In the genomic region with DNA sequence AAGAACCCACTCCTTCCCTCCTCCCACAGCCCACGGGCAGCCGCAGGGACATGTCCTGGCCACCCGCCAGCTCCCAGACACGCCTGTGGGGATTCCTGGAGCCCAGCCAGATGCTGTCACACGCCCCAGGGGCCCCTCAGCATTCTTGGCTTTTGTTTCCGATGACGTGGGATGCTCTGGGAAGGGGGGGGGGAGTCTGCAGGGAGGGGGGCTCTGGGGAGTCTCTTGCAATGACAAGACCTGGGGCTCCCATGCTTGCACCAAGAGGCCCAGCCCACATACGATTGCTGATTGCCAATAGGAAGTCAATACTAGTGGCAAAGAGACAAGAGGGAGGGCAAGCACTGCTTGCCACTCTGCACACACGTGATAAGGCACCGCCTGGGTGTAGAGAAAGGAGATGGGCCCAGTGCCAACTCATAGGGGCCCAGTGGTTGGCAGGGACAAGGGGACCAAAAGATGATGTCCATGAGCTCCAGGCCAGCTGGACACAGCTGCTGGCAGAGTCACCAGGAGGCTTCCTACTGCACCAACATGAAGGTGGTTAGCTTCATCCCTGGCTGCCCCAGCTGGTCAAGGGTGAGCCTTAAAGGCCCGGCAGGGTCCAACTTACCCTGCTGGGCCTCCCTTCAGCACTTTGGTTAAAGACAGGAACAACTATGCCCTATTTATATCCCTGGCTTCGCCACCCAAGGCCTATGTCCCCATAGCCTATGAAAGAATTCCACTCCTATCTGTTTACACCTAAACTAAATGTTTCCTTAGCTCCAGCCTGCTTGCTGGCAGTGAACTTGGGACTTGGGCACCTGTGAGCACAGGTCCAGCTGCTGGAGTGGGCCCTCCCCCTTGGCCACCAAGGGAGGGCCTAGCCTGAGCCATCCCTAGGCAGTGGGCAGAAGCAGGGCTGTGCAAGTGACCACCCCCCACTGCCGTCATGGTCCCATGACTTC, we compare ENCODE assay signal across 11 mouse cellular contexts. TPM values are rescaled to one million over a fixed set of nuclear protein-coding genes. Genes with fewer than 3 reads are reported as not detected.
DNase-seq lines count a peak whose midpoint lies in the region; ATAC-seq and TF ChIP-seq lines count a peak whose summit lies in the region.
"Had no signal": no experiment of that assay in that cellular context is flagged by ENCODE, and none has a peak within 500 bp of the region (broad histone marks: within the 10 kb centered on the region; RNA-seq: fewer than 3 reads in every experiment).

No protein-coding gene starts in this region.

- H3K9me3 ChIP-seq in liver, embryonic 12.5 days (replicated peaks) = no peaks in the 10 kb centered on the region
- H3K9me3 ChIP-seq in embryonic facial prominence, embryonic 10.5 days = no peaks in the 10 kb centered on the region
- no peaks in the 10 kb centered on the region for H3K9me3 ChIP-seq in heart, embryonic 11.5 days (replicated peaks; ENCODE audit: control insufficient read depth, low read length)
- H3K9me3 ChIP-seq: limb, embryonic 12.5 days had no signal

- peak overlapping the region; percentile 76 for H3K27ac ChIP-seq in liver, adult 2 months (replicated peaks; ENCODE audit: insufficient read depth, low read depth, low read length)
- no peak overlapping the region for H3K27ac ChIP-seq in liver, embryonic 12.5 days
- peak overlapping the region; percentile 45 for H3K27ac ChIP-seq in embryonic facial prominence, embryonic 10.5 days (replicated peaks)
- peak overlapping the region; percentile 42 for H3K27ac ChIP-seq in heart, embryonic 11.5 days (ENCODE audit: low read depth, low read length)
- no peak overlapping the region for H3K27ac ChIP-seq in thymus, adult 2 months (ENCODE audit: control insufficient read depth, insufficient read depth, low read length)

- H3K9ac ChIP-seq in liver, adult 2 months (ENCODE audit: low read depth, low read length) = no peak overlapping the region
- H3K9ac ChIP-seq in liver, embryonic 12.5 days = no peak overlapping the region
- peak overlapping the region; percentile 24; the same call in 1 of the 2 replicates for H3K9ac ChIP-seq in heart, embryonic 11.5 days (ENCODE audit: low read depth, low read length)
- H3K9ac ChIP-seq: limb, embryonic 12.5 days had no signal

- TF ChIP-seq POLR2A in liver, adult 2 months (IDR thresholded peaks at IDR 0.05; ENCODE audit: extremely low read depth, insufficient read depth, low read length) = no peak
- TF ChIP-seq POLR2A in thymus, adult 2 months (IDR thresholded peaks at IDR 0.05; ENCODE audit: control insufficient read depth, extremely low read depth, insufficient read depth, low read length, poor library complexity) = no peak

- ATAC-seq in liver, embryonic 12.5 days = no peak
- peak; percentile 64 for ATAC-seq in heart, embryonic 11.5 days (replicated peaks; ENCODE audit: insufficient number of reproducible peaks, low FRiP score, low TSS enrichment)

- no peak for TF ChIP-seq CTCF in liver, adult 2 months (IDR thresholded peaks at IDR 0.05; ENCODE audit: low read depth, low read length)
- no peak for TF ChIP-seq CTCF in thymus, adult 2 months (IDR thresholded peaks at IDR 0.05; ENCODE audit: borderline replicate concordance, control insufficient read depth, extremely low read depth, insufficient read depth, low read length, poor library complexity)

- no peak overlapping the region for H3K4me3 ChIP-seq in liver, adult 2 months (ENCODE audit: insufficient read depth, low read depth, low read length)
- H3K4me3 ChIP-seq in liver, embryonic 12.5 days = no peak overlapping the region
- H3K4me3 ChIP-seq in embryonic facial prominence, embryonic 10.5 days = no peak overlapping the region
- H3K4me3 ChIP-seq in heart, embryonic 11.5 days (ENCODE audit: low read depth, low read length) = no peak overlapping the region
- no peak overlapping the region for H3K4me3 ChIP-seq in thymus, adult 2 months (ENCODE audit: control insufficient read depth, insufficient read depth, low read length)
- H3K4me3 ChIP-seq: erythroblast, embryonic 14.5 days; limb, embryonic 12.5 days had no signal

- no peak overlapping the region for H3K4me2 ChIP-seq in liver, embryonic 12.5 days
- H3K4me2 ChIP-seq in heart, embryonic 11.5 days = peak overlapping the region; percentile 23
- H3K4me2 ChIP-seq: limb, embryonic 12.5 days had no signal

- H3K36me3 ChIP-seq in liver, adult 2 months (ENCODE audit: control insufficient read depth, insufficient read depth, low read length) = no peaks in the 10 kb centered on the region
- H3K36me3 ChIP-seq in liver, embryonic 12.5 days = no peaks in the 10 kb centered on the region
- H3K36me3 ChIP-seq in embryonic facial prominence, embryonic 10.5 days (replicated peaks) = no peaks in the 10 kb centered on the region
- H3K36me3 ChIP-seq in heart, embryonic 11.5 days (ENCODE audit: control insufficient read depth, insufficient read depth, low read length) = no peaks in the 10 kb centered on the region
- no peaks in the 10 kb centered on the region for H3K36me3 ChIP-seq in thymus, adult 2 months (ENCODE audit: control insufficient read depth, insufficient read depth, low read length)
- H3K36me3 ChIP-seq: limb, embryonic 12.5 days had no signal

- peak; percentile 96 for DNase-seq in liver, adult 2 months (ENCODE audit: extremely low read depth, low read depth, low spot score)
- peak; percentile 40 for DNase-seq in embryonic facial prominence, embryonic 10.5 days (ENCODE audit: low spot score)
- DNase-seq in kidney, adult 18-20 months = peak; percentile 53
- DNase-seq in lung, postnatal 4 days = peak; percentile 85 to 90
- DNase-seq in thymus, adult 2 months = no peak
- DNase-seq in layer of hippocampus, adult 9-10 months (ENCODE audit: low spot score) = no peak

- no peaks in the 10 kb centered on the region for H3K27me3 ChIP-seq in liver, adult 2 months (ENCODE audit: control insufficient read depth, insufficient read depth, low read length)
- peaks cover 2% of the 10 kb centered on the region; the same call in 1 of the 2 replicates for H3K27me3 ChIP-seq in liver, embryonic 12.5 days (replicated peaks)
- H3K27me3 ChIP-seq in embryonic facial prominence, embryonic 10.5 days (replicated peaks; ENCODE audit: low read depth, poor library complexity, severe bottlenecking) = 0 out of 2 replicates have a peak, but pooled peaks cover 4% of the 10 kb centered on the region
- H3K27me3 ChIP-seq in heart, embryonic 11.5 days (ENCODE audit: control insufficient read depth, insufficient read depth, low read length) = no peaks in the 10 kb centered on the region
- no peaks in the 10 kb centered on the region for H3K27me3 ChIP-seq in thymus, adult 2 months (ENCODE audit: control insufficient read depth, insufficient read depth, low read length)

- H3K4me1 ChIP-seq in liver, adult 2 months (ENCODE audit: control insufficient read depth, insufficient read depth, low read length) = peaks cover 12% of the 10 kb centered on the region; the same call in 1 of the 2 replicates
- H3K4me1 ChIP-seq in liver, embryonic 12.5 days = peaks cover 5% of the 10 kb centered on the region
- H3K4me1 ChIP-seq in embryonic facial prominence, embryonic 10.5 days = peaks cover 36% of the 10 kb centered on the region
- peaks cover 22% of the 10 kb centered on the region for H3K4me1 ChIP-seq in heart, embryonic 11.5 days (ENCODE audit: control insufficient read depth, insufficient read depth, low read length)
- H3K4me1 ChIP-seq in thymus, adult 2 months (replicated peaks; ENCODE audit: control insufficient read depth, insufficient read depth, low read length) = no peaks in the 10 kb centered on the region

- 21% methylated on average over 13 of the region's 13 CpGs for WGBS in liver, adult 2 months
- 49% methylated on average over 13 of the region's 13 CpGs for WGBS in liver, embryonic 12.5 days (ENCODE audit: insufficient replicate concordance)
- WGBS in embryonic facial prominence, embryonic 10.5 days = 58% methylated on average over 13 of the region's 13 CpGs
- WGBS in heart, embryonic 11.5 days (ENCODE audit: insufficient replicate concordance) = 17% methylated on average over 13 of the region's 13 CpGs
- 66% methylated on average over 13 of the region's 13 CpGs for WGBS in thymus, adult 2 months

- no peaks in the 10 kb centered on the region for H3K79me2 ChIP-seq in liver, adult 2 months (ENCODE audit: control insufficient read depth, insufficient read depth, low read length)

RNA-seq across cellular contexts. Expression of a gene that starts 48.9 kb away (rescaled TPM):
- 2.8 and 3.2 TPM in 2 replicates for total RNA-seq in liver, adult 2 months (2014; rRNA removed)
- polyA plus RNA-seq in liver, adult 2 months (2012; rRNA removed) = 1.8 and 3.4 TPM in 2 replicates
- 1.9 and 2.8 TPM in 2 replicates for polyA plus RNA-seq in liver, embryonic 12.5 days (2016; fragmentation: Nextera tagmentation; extraction: Ambion mirVana)
- polyA plus RNA-seq in embryonic facial prominence, embryonic 10.5 days (2016; fragmentation: Nextera tagmentation; extraction: Ambion mirVana) = 30.8 and 33.5 TPM in 2 replicates
- polyA plus RNA-seq in heart, embryonic 11.5 days (2014; fragmentation: Nextera tagmentation; extraction: Ambion mirVana) = 29.3 and 30.8 TPM in 2 replicates
- polyA plus RNA-seq in thymus, adult 2 months (2012; rRNA removed) = 10.7 and 12.6 TPM in 2 replicates
- total RNA-seq: MEL had no signal

Comparison
In these comparisons a context has a peak if more than half of its experiments do, and no peak if none do; other contexts are left out.
1. H3K27ac ChIP-seq: peak in liver, adult 2 months (single experiment), embryonic facial prominence, embryonic 10.5 days (single experiment) and heart, embryonic 11.5 days (single experiment); none in liver, embryonic 12.5 days (single experiment) and thymus, adult 2 months (single experiment).
2. DNase-seq: peak in liver, adult 2 months (single experiment), embryonic facial prominence, embryonic 10.5 days (single experiment), kidney, adult 18-20 months (single experiment) and lung, postnatal 4 days (2 of 2); none in thymus, adult 2 months (single experiment) and layer of hippocampus, adult 9-10 months (single experiment).